In the genomic region with DNA sequence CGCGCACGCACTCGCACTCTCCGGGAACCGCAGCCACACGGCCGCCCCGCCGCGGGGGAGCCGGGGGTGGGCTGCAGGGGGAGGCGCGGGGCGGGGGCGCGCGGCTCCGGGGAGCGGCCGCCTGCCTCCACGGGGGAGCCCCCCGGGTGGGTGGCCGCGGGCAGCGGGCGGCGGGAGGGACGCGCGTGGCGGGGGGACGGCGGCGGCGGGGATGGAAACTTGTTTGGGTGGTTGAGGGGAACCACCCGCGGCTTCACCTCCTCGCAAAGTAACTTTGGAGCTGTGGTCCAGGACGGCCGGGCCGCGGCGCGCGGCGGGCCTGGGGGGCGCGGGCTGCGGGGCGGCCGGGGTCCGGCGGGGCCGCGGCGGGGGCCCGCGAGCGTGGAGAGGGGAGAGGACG, we compare ENCODE assay signal across 7 mouse cellular contexts. TPM values are rescaled to one million over a fixed set of nuclear protein-coding genes. Genes with fewer than 3 reads are reported as not detected.
DNase-seq lines count a peak whose midpoint lies in the region; ATAC-seq and TF ChIP-seq lines count a peak whose summit lies in the region.

No protein-coding gene starts in this region.

- peak overlapping the region; percentile 89 for H3K9ac ChIP-seq in lung, embryonic 14.5 days
- peak overlapping the region; percentile 96 for H3K9ac ChIP-seq in embryonic facial prominence, embryonic 15.5 days
- peak overlapping the region; percentile 97 for H3K9ac ChIP-seq in limb, embryonic 14.5 days (ENCODE audit: low read depth, low read length, severe bottlenecking)

- WGBS in lung, embryonic 14.5 days: 1% methylated on average over 57 of the region's 61 CpGs
- WGBS in embryonic facial prominence, embryonic 15.5 days: under 1% methylated on average over 33 of the region's 61 CpGs
- WGBS in limb, embryonic 14.5 days: 0% methylated on average over 1 of the region's 61 CpGs
- WGBS in small intestine, adult 2 months: 3% methylated on average over 54 of the region's 61 CpGs

- peak overlapping the region; percentile 85 for H3K4me2 ChIP-seq in lung, embryonic 14.5 days
- H3K4me2 ChIP-seq in embryonic facial prominence, embryonic 15.5 days (replicated peaks): peak overlapping the region; percentile 67
- peak overlapping the region; percentile 76 for H3K4me2 ChIP-seq in limb, embryonic 14.5 days (replicated peaks; ENCODE audit: low read depth, low read length, severe bottlenecking)

- intact Hi-C loops in left cerebral cortex, postnatal 10 days (cut with DNase I): loop anchor here (5.0 to 10.0 kb wide), 3 partner anchors 236 to 494 kb away; no protein-coding TSS in a partner anchor

- H3K27ac ChIP-seq in lung, embryonic 14.5 days (ENCODE audit: low read depth): peak overlapping the region; percentile 94
- H3K27ac ChIP-seq in embryonic facial prominence, embryonic 15.5 days (replicated peaks): peak overlapping the region; percentile 97
- peak overlapping the region; percentile 95 for H3K27ac ChIP-seq in limb, embryonic 14.5 days (replicated peaks; ENCODE audit: low read depth, low read length)
- no peak overlapping the region for H3K27ac ChIP-seq in small intestine, adult 2 months (ENCODE audit: insufficient read depth, low read depth, low read length)

- ATAC-seq in lung, embryonic 14.5 days (ENCODE audit: insufficient read depth): peak; percentile 23
- ATAC-seq in embryonic facial prominence, embryonic 15.5 days (ENCODE audit: insufficient number of reproducible peaks, low FRiP score, low TSS enrichment, low read depth): no peak
- peak; percentile 5 for ATAC-seq in limb, embryonic 14.5 days (ENCODE audit: low FRiP score, low read depth)

- no peaks in the 10 kb centered on the region for H3K27me3 ChIP-seq in lung, embryonic 14.5 days (ENCODE audit: insufficient read depth, low read length)
- no peaks in the 10 kb centered on the region for H3K27me3 ChIP-seq in embryonic facial prominence, embryonic 15.5 days
- H3K27me3 ChIP-seq in limb, embryonic 14.5 days (ENCODE audit: control insufficient read depth, insufficient read depth, low read length): no peaks in the 10 kb centered on the region
- H3K27me3 ChIP-seq in small intestine, adult 2 months (ENCODE audit: control insufficient read depth, insufficient read depth, low read length): peaks cover 12% of the 10 kb centered on the region

- DNase-seq in lung, embryonic 14.5 days: peak; percentile 38
- no peak for DNase-seq in lung, postnatal 4 days
- no peak for DNase-seq in limb, embryonic 14.5 days (ENCODE audit: low spot score)
- no peak for DNase-seq in left cerebral cortex, postnatal 10 days (ENCODE audit: extremely low spot score in 1 of 2, low spot score in 2 of 2)
- DNase-seq in cerebellum, adult 9-11 months: no peak

- H3K9me3 ChIP-seq in lung, embryonic 14.5 days (ENCODE audit: low read depth, low read length): no peaks in the 10 kb centered on the region
- H3K9me3 ChIP-seq in embryonic facial prominence, embryonic 15.5 days (replicated peaks): no peaks in the 10 kb centered on the region
- H3K9me3 ChIP-seq in limb, embryonic 14.5 days (ENCODE audit: control insufficient read depth, low read length): no peaks in the 10 kb centered on the region

- no peak for TF ChIP-seq POLR2A in limb, embryonic 14.5 days (IDR thresholded peaks at IDR 0.05; ENCODE audit: borderline replicate concordance, extremely low read depth, insufficient read depth, insufficient read length)
- TF ChIP-seq POLR2A in small intestine, adult 2 months (IDR thresholded peaks at IDR 0.05; ENCODE audit: low read depth, low read length): no peak

- no peaks in the 10 kb centered on the region for H3K36me3 ChIP-seq in lung, embryonic 14.5 days (ENCODE audit: insufficient read depth)
- no peaks in the 10 kb centered on the region for H3K36me3 ChIP-seq in embryonic facial prominence, embryonic 15.5 days
- H3K36me3 ChIP-seq in limb, embryonic 14.5 days (ENCODE audit: control insufficient read depth, insufficient read depth, low read length): no peaks in the 10 kb centered on the region
- no peaks in the 10 kb centered on the region for H3K36me3 ChIP-seq in small intestine, adult 2 months (ENCODE audit: control insufficient read depth, insufficient read depth, low read length)

- peaks cover 7% of the 10 kb centered on the region for H3K4me1 ChIP-seq in lung, embryonic 14.5 days (ENCODE audit: insufficient read depth)
- peaks cover 27% of the 10 kb centered on the region for H3K4me1 ChIP-seq in embryonic facial prominence, embryonic 15.5 days
- peaks cover 30% of the 10 kb centered on the region for H3K4me1 ChIP-seq in limb, embryonic 14.5 days (ENCODE audit: control insufficient read depth, insufficient read depth, low read length)
- H3K4me1 ChIP-seq in small intestine, adult 2 months (ENCODE audit: control insufficient read depth, insufficient read depth, insufficient read length, low read length): peaks cover 7% of the 10 kb centered on the region

- peak overlapping the region; percentile 90 for H3K4me3 ChIP-seq in lung, embryonic 14.5 days (ENCODE audit: low read depth, low read length)
- H3K4me3 ChIP-seq in embryonic facial prominence, embryonic 15.5 days (replicated peaks): peak overlapping the region; percentile 89
- peak overlapping the region; percentile 95 for H3K4me3 ChIP-seq in limb, embryonic 14.5 days (replicated peaks; ENCODE audit: low read length)
- H3K4me3 ChIP-seq in small intestine, adult 2 months (ENCODE audit: low read depth, low read length): peak overlapping the region; percentile 75

- TF ChIP-seq CTCF in lung, embryonic 14.5 days (IDR thresholded peaks at IDR 0.05; ENCODE audit: low read depth): no peak
- TF ChIP-seq CTCF in small intestine, adult 2 months (IDR thresholded peaks at IDR 0.05; ENCODE audit: extremely low read depth, insufficient read length, insufficient replicate concordance, low read depth, low read length): no peak

RNA-seq across cellular contexts. Expression of a gene that starts 1.2 kb away (rescaled TPM):
- polyA plus RNA-seq in lung, embryonic 14.5 days (2014; fragmentation: Nextera tagmentation; extraction: Ambion mirVana): 95.0 and 95.7 TPM in 2 replicates
- 191 and 193 TPM in 2 replicates for polyA plus RNA-seq in embryonic facial prominence, embryonic 15.5 days (2015; fragmentation: Nextera tagmentation; extraction: Ambion mirVana)
- 109 and 118 TPM in 2 replicates for polyA plus RNA-seq in limb, embryonic 14.5 days (2012; rRNA removed)
- 174 and 203 TPM in 2 replicates for polyA plus RNA-seq in limb, embryonic 14.5 days (2014; fragmentation: Nextera tagmentation; extraction: Ambion mirVana)
- polyA plus RNA-seq in small intestine, adult 2 months (2012; rRNA removed): 3.4 and 4.2 TPM in 2 replicates
- 100 to 1,000 TPM; 177 to 178 TPM for total RNA-seq in left cerebral cortex, postnatal 10 days (2021)

Comparison
In these comparisons a context has a peak if more than half of its experiments do, and no peak if none do; other contexts are left out.
1. RNA of a gene that starts 1.2 kb away (polyA plus RNA-seq): 191 to 193 TPM in embryonic facial prominence, embryonic 15.5 days, 109 to 203 TPM in limb, embryonic 14.5 days and 95.0 to 95.7 TPM in lung, embryonic 14.5 days; 3.4 to 4.2 TPM in small intestine, adult 2 months; every median in the first group is over 10 times any median in the second.
2. Peak in every context shown above with its lines, with median percentiles within 50 percentile points of each other: H3K4me2 ChIP-seq, H3K4me3 ChIP-seq and H3K9ac ChIP-seq.